Mouse (Mus musculus): Measurements from ENCODE around the gene Pdlim4. TPM values are rescaled to one million over a fixed set of nuclear protein-coding genes. Genes with fewer than 3 reads are reported as not detected.

Pdlim4 gene
- polyA plus RNA-seq (2012; rRNA removed; ENCODE audit: low replicate concordance), result 56.1 and 117 TPM in 2 replicates

DNA sequence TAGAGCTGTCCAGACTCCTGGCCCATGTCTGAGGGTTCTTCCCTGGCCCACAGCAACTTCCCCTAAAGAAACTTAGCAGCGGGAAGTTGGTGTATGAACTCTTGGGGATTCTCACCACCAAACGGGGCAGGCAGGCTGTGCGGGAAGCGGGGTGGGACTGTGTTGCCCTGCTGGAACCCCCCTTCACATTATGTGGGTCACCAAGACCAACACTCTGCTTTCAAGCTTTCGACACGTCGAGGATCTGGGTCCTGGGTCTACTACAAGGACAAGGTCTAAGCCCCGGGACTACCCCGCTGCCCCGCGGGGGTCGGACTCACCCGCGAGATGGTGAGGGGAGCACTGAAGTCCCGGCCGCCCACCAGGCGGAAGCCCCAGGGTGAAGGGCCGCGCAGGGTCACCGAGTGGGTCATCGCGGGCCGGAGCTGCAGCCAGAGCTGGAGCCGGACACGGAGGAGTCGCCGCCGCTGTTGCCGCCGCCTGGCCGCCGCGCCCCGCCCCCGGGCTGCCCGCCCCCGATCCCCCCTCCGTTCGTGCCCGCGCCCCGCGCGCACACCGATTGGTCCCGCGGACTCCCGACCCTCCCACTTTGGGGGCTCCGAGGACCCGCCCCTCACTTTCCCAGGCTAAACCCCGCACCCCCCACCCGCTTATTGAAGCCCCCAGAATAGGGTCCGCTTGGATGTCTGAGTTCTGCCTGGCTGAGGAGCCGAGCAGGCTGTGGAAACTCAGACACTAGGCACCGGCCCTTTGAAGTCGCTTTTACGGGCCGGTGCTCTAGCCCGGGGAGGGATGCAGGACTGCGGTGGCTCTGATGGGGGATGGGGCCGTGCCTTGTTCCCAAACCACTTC is at the start of gene Pdlim4:
TSS of gene Pdlim4 (minus strand) at position 495 of the 852 bp plus-strand sequence.

DNA sequence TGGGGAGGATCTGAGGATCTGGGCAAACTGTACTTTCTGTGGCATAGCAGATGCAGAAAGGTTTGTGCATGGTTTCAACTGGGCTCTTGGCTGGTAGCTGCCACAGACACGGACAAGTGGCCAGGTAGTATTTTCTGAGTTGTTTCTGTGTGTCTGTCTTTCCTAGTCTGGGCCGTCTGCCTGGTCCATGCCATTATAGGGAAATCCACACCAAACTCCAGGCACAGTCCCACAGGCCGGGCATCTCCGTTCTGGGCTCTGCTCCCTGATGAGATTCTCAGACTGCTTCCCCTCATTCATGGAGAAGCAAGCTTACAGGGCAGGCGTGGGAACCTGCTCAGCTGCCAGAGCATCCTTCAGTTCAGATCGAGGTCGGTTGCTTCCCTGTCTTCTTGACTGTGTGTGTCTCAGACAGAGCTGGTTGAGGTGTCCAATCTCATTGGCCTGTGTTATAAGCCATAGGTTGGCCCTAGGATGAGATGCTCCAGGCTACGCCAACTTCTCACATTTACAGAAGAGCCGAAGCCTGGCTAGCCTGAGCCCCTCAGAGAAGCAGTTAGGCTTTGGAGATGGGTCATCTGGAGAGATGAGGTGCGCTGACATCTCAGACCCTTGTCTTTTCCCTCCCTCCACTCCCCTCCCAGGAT is 31.4 kb upstream of the Pdlim4 start, which contains the start of gene P4ha2:
TSS of gene P4ha2 (plus strand) at position 51 of the 647 bp plus-strand sequence.

DNA sequence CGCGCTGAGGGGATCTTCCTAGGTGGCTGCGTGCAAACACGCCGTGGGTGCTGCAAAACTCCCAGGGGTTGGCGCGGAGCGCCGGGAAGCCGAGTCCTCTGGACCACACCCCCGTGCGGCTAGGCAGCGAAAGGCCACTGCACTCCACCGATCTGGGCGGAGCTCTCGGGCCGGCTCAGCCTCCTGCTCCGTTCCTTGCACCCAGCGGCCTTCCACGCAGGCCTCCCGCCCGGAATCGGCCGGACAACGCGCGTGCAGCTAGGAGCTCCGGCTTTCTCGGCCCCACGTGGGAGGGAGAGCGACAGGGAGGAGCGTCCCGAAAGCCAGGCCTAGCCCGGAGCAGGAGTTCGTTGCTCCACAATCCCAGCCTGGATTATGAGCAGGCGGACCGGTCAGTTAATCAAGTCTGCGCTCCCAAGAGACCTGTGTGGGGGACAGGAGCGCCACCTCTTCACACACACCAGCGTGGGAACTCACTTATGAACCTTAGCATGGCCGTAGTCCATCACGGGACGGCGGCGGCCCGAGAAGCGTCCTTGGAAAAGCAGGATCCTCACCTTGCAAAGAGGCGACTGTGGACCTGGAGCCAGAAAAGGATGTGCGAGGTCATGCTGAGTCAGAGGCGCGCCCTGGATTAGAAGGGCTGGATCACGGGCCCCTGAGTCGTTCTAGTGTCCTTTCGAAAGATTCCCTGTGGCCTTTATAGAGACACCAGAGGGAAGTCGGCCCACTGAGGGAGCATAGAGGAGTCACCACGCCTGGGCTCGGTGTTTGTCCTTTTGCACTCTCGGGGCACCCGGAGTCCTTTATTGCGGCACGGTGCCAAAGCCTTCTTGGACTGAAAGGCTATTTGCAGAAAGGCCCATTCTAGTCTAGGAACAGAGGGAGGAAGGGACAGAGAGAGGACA is 40.5 kb downstream of the Pdlim4 start, which contains the start of gene Slc22a4:
TSS of gene Slc22a4 (minus strand) at position 47 of the 908 bp plus-strand sequence.

Other genes with a start within 250 kb of the Pdlim4 start
- gene Gm12216, start 209.8 kb downstream of the Pdlim4 start, polyA plus RNA-seq (2012; rRNA removed; ENCODE audit: low replicate concordance), result 12.4 and 15.6 TPM in 2 replicates
- 20.5 and 32.3 TPM in 2 replicates for gene Slc22a5, start 177.4 kb downstream of the Pdlim4 start, polyA plus RNA-seq (2012; rRNA removed; ENCODE audit: low replicate concordance)
- 3.3 and 5.1 TPM in 2 replicates for gene Slc22a21, start 88.7 kb downstream of the Pdlim4 start, polyA plus RNA-seq (2012; rRNA removed; ENCODE audit: low replicate concordance)
- gene Slc22a4, start 40.9 kb downstream of the Pdlim4 start, polyA plus RNA-seq (2012; rRNA removed; ENCODE audit: low replicate concordance), result 16.8 and 31.1 TPM in 2 replicates
- 14.1 and 35.5 TPM in 2 replicates for gene P4ha2, start 31.1 kb upstream of the Pdlim4 start, polyA plus RNA-seq (2012; rRNA removed; ENCODE audit: low replicate concordance)
- gene Csf2, start 180.7 kb upstream of the Pdlim4 start, polyA plus RNA-seq (2012; rRNA removed; ENCODE audit: low replicate concordance), result 0.18 TPM in 1 of 2 replicates, not detected in the other
- not detected in 2 replicates for gene Il3, start 198.3 kb upstream of the Pdlim4 start, polyA plus RNA-seq (2012; rRNA removed; ENCODE audit: low replicate concordance)
- 0.29 and 2.1 TPM in 2 replicates for gene Acsl6, start 234.8 kb upstream of the Pdlim4 start, polyA plus RNA-seq (2012; rRNA removed; ENCODE audit: low replicate concordance)

Measured in mammary gland, adult 2 months (tissue).